Mouse (Mus musculus) cerebellum, adult 9-10 months (tissue): ENCODE measurements around the gene Mrpl57.
"Not testable (repeated sequence)": the region's sequence is repeated elsewhere in the genome, so short reads cannot be mapped to it uniquely, and the experiment has no call there.

Experiments used
- DNase-seq: peaks from one replicate; pipeline ENCODE4 v3.0.0; 2022

Gene Mrpl57

GRCm38 (mm10) chr14:57825788-57826751 is at the start of gene Mrpl57, which contains the start of gene Ska3:
TSS of gene Mrpl57 (plus strand) at chr14:57826234.
TSS of gene Ska3 (minus strand) at chr14:57826185.
- DNase-seq, result peak; percentile 86

- no peak for DNase-seq
Measured at GRCm38 (mm10) chr14:57787406-57787805, 38.6 kb upstream of the Mrpl57 start.

GRCm38 (mm10) chr14:57789311-57789710 is 36.7 kb upstream of the Mrpl57 start:
- DNase-seq, result no peak

GRCm38 (mm10) chr14:57789759-57790158 is 36.3 kb upstream of the Mrpl57 start:
- DNase-seq, result no peak

GRCm38 (mm10) chr14:57791171-57791570 is 34.9 kb upstream of the Mrpl57 start:
- no peak for DNase-seq

GRCm38 (mm10) chr14:57797551-57797950 is 28.5 kb upstream of the Mrpl57 start:
- no peak for DNase-seq

GRCm38 (mm10) chr14:57797991-57798931 is 27.8 kb upstream of the Mrpl57 start, which contains the start of gene Sap18:
TSS of gene Sap18 (plus strand) at chr14:57798180.
- DNase-seq, result peak; percentile 99

GRCm38 (mm10) chr14:57803731-57804130 is 22.3 kb upstream of the Mrpl57 start:
- DNase-seq, result no peak

GRCm38 (mm10) chr14:57808558-57808957 is 17.5 kb upstream of the Mrpl57 start:
- DNase-seq, result no peak

GRCm38 (mm10) chr14:57810886-57811285 is 15.1 kb upstream of the Mrpl57 start:
- DNase-seq, result no peak

GRCm38 (mm10) chr14:57811844-57812243 is 14.2 kb upstream of the Mrpl57 start:
- no peak for DNase-seq

- no peak for DNase-seq
Measured at GRCm38 (mm10) chr14:57820839-57821238, 5.2 kb upstream of the Mrpl57 start.

- DNase-seq, result no peak
Measured at GRCm38 (mm10) chr14:57827284-57827683, 1.2 kb downstream of the Mrpl57 start.

- no peak for DNase-seq
Measured at GRCm38 (mm10) chr14:57833526-57833925, 7.5 kb downstream of the Mrpl57 start.

GRCm38 (mm10) chr14:57835157-57835556 is 9.1 kb downstream of the Mrpl57 start:
- no peak for DNase-seq

GRCm38 (mm10) chr14:57844535-57844934 is 18.5 kb downstream of the Mrpl57 start:
- DNase-seq, result no peak

- DNase-seq, result not testable (repeated sequence)
Measured at GRCm38 (mm10) chr14:57848061-57848460, 22.0 kb downstream of the Mrpl57 start.

- DNase-seq, result no peak
Measured at GRCm38 (mm10) chr14:57848646-57849045, 22.6 kb downstream of the Mrpl57 start.

GRCm38 (mm10) chr14:57850330-57850729 is 24.3 kb downstream of the Mrpl57 start:
- no peak for DNase-seq

- no peak for DNase-seq
Measured at GRCm38 (mm10) chr14:57852961-57853360, 26.9 kb downstream of the Mrpl57 start.

- not testable (repeated sequence) for DNase-seq
Measured at GRCm38 (mm10) chr14:57856037-57856436, 30.0 kb downstream of the Mrpl57 start.

GRCm38 (mm10) chr14:57858601-57859000 is 32.6 kb downstream of the Mrpl57 start:
- DNase-seq, result no peak

- DNase-seq, result no peak
Measured at GRCm38 (mm10) chr14:57859520-57859919, 33.5 kb downstream of the Mrpl57 start.
